Mouse (Mus musculus) T-helper 17 cell (primary cell): Measurements from ENCODE around the gene Aicda.

Experiments
- in situ Hi-C, 2 experiments: fragments of 300-600 bp; cut with MboI, MseI; formaldehyde crosslinking; loops; 1 replicate in 1 of 2; 2 replicates in 1 of 2; pipeline ENCODE4 v1.15.1; 2025; ENCODE audit warnings: high pct_unique_total_duplicates in 2 of 2

The Aicda gene

GRCm38 (mm10) chr6:122601031-122601430 lies 47.4 kb downstream of the Aicda start:
- in situ Hi-C loops = no loop called here

- in situ Hi-C loops = no loop called here
Observed at GRCm38 (mm10) chr6:122601615-122602014, 48.0 kb downstream of the Aicda start.

GRCm38 (mm10) chr6:122602242-122602991 lies 48.8 kb downstream of the Aicda start, which contains the start of gene Apobec1:
Apobec1 (minus strand) TSS chr6:122602444.
- in situ Hi-C loops = no loop called here

GRCm38 (mm10) chr6:122602992-122603322 lies 49.4 kb downstream of the Aicda start:
- in situ Hi-C loops = no loop called here

- in situ Hi-C loops = no loop called here
Observed at GRCm38 (mm10) chr6:122604260-122604659, 50.7 kb downstream of the Aicda start.

- in situ Hi-C loops = no loop called here
Observed at GRCm38 (mm10) chr6:122605483-122605882, 51.9 kb downstream of the Aicda start.

GRCm38 (mm10) chr6:122606661-122607060 lies 53.1 kb downstream of the Aicda start:
- in situ Hi-C loops = no loop called here

GRCm38 (mm10) chr6:122607700-122608099 lies 54.1 kb downstream of the Aicda start:
- in situ Hi-C loops = no loop called here

- in situ Hi-C loops = no loop called here
Observed at GRCm38 (mm10) chr6:122608434-122609376, 55.1 kb downstream of the Aicda start.

- in situ Hi-C loops = no loop called here
Observed at GRCm38 (mm10) chr6:122609377-122609728, 55.8 kb downstream of the Aicda start.

GRCm38 (mm10) chr6:122609771-122610170 lies 56.2 kb downstream of the Aicda start, which contains the start of gene Gdf3:
Gdf3 (minus strand) TSS chr6:122610087.
- in situ Hi-C loops = no loop called here

- in situ Hi-C loops = no loop called here
Observed at GRCm38 (mm10) chr6:122612426-122612825, 58.8 kb downstream of the Aicda start.
